Mouse (Mus musculus) ES-CJ7 (cell line): ENCODE data around the gene Ovol1.

Experiments
- DNase-seq: peaks from one replicate; pipeline ENCODE4 v3.0.0; 2011; ENCODE audit warnings: low read depth, low spot score

Ovol1 gene

GRCm38 (mm10) chr19:5560457-5561041 is at the start of gene Ovol1:
Ovol1 (minus strand) TSS chr19:5560646.
- DNase-seq = no peak

DNA sequence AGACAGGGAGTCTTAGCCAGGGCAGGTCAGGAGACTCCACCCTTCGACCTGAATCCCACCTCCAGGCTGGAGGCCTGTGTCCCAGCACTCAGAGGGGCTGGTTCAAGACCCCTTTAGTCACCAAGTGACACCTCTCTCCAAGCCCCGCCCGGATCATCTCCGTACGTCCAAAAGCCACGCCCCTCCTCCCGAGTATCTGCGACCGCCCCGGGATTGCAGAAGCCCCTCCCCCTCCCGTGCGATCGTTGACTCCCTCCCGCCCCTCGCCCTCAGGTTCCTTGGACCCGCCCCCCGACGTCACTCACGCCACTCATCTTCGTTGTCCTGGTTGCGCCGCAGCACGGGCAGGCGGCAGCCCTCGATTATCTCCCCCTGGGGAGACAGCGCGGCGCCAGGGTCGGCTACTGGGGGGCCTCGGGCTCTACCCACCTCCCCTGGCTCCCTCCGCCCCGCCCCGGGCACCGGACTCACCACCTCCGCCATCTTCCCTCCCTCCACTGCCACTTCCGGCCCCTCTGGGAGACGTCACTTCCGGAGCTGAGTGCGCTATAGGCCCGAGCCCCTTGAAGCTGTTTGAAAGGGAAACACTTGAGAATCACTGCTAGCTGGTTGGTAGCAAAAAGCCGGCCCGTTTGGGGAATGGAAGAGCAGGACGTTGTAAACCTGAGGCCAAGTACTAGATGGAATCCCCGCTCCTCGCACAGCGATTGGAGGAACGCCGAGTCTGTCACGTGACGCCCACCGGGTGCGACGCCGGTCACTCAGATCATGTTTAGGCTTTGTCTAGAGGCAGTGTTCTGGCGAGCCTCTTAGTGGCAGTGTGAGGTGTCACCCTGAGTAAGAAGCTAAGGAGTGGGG is 49.3 kb upstream of the Ovol1 start, which contains the start of gene Kat5:
Gene Kat5 (minus strand): TSS at position 691 of the 858 bp plus-strand sequence.
- peak; percentile 94 for DNase-seq

DNA sequence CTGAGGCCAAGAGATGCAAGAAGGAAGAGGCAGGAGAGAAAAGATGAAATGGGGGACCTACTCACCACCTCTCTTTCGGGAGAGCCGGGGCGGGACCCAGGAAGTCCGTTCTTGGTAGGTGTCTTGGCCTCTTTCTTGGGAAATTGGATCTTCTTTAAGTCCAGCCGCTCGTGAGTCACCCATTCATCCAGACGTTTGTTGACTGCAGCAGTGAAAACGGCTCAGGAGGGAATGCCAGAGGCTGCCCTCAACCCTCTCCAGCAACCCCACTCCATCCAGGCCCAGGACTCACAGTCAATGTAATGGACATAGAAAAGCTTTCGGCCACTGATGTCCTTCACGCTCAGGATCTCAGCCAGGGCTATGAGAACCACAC is 48.7 kb upstream of the Ovol1 start:
- DNase-seq = no peak

DNA sequence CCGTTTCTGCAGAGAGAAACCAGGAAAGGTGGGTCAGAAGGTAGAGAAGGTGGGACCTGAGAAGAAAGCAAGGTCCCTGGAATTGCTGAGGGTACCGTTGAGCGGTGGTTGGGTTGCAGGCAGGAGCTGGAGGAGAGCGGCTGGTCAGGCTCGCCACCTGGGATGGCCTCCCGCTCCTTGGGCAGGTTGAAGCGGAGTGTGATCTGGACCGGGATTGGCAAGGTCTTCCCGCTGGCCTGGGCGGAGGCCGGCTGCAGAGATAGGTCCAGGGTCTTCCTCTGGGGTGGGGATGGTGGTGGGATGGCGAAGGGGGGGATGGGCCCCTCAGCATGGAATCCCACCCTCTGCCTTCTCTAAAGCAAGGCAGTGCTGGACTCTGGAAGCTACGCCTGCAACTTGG is 48.3 kb upstream of the Ovol1 start:
- no peak for DNase-seq

GRCm38 (mm10) chr19:5607705-5608410 is 47.4 kb upstream of the Ovol1 start:
- no peak for DNase-seq

DNA sequence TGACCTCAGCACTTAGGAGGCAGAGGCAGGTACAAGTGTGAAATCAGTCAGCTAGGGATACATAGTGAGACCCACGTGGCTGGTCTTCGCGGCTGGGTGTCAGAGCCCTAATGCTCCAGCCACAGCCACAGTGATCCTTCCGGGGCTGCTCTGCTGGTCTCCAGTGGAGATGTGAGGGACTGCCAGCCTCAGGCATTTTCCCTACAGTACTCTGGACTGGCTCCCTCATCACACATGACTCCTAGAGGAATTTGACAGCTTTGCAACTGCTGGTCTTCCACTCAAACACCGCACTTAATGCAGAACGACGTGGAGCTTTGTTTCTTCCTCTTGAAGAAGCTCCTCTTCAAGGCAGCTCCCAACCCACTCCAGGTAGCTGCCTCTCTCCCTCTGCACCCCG is 45.8 kb upstream of the Ovol1 start:
- peak; percentile 43 for DNase-seq

DNA sequence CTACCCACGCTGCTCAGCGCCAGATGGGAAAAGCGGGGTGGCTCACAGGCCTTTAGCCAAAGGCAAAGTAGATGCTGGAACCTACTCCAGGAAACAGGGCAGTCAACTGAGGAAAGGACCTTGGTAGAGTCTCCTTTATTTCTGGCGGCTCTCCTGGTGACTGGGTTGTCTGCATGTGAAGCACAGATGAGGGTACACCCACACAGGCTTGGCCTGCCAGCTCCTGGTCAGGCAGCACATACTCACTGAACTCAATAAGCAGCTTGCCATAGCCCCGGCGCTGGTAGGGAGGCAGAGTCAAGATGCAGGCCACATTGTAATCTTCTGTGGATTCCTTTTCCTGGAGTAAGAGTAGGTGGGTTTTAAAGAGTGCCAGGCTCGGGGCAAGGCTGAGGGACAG is 44.7 kb upstream of the Ovol1 start:
- DNase-seq = no peak

GRCm38 (mm10) chr19:5603664-5604063 is 43.2 kb upstream of the Ovol1 start:
- no peak for DNase-seq

DNA sequence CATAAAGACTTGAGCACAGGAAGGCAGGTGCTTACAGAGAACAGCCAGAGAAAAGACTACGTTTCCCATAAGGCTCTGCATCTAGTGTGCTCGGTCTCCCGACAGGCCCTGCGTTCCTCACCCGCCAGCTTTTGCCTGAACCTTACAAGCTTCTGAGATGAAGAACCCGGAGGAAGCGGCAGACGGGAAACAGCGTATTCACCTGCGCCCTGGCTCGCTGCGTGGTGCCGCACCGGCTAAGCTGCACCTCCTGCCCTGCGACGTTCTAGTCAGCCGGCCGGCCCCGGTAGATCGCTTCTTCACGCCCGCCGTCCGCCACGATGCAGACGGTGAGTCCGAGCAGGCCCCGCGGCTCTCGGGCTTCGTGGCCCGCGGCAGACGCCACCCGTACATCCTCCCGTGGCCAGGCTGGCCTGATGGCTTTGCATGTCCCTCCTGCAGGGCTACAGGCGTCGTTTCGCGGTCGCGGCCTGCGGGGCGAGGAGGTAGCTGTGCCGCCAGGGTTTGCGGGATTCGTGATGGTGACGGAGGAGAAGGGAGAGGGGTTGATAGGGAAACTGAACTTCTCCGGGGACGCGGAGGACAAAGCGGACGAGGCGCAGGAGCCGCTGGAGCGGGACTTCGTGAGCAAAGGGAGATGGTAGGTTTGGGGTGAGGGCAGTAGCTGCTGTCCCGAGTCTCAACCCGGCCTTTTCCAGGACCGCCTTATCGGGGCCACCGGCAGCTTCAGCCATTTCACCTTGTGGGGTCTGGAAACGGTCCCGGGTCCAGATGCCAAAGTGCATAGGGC is 41.5 kb upstream of the Ovol1 start, which contains the start of gene Rnaseh2c:
Gene Rnaseh2c (plus strand): TSS at position 122 of the 790 bp plus-strand sequence.
- peak; percentile 88 for DNase-seq

DNA sequence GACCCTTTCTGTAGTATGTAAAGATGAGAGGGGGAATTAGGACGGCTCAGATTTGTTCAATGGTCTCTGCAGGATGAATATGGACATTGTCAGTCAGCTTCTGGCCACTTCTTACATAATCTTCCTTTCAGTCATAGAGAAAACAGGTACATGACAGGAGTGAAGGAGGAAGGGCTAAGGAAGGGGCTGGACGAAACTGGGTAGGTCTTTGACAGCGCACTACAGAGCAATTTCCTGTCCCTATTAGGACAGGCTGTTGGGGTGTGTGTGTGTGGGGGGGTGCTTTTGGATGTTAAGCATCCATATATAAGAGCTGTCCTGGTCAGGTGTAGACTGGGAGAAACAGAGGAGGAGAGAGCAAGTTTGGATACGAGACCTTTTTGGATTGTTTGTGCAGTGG is 38.8 kb upstream of the Ovol1 start:
- no peak for DNase-seq

GRCm38 (mm10) chr19:5591888-5592287 is 31.4 kb upstream of the Ovol1 start:
- DNase-seq = no peak

DNA sequence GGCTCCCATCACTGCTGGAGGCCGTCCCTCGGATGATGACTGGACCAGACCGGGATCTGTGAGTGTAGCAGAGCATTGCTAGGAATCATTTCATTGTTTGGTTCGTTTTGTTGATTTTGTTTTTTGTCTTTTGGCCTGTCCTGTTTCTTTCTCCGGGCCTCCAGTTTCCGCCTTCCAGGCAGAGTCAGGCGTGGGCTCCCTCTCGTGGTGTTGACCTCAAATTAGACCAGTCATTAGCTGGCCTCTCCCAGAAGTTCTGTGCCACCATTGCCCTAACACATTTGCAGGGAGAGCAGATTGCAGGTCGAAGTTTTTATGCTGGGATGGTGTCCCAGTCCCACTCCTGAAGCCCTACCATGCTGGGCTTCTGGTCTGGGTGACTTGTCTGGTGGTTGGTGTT is 28.7 kb upstream of the Ovol1 start:
- DNase-seq = peak; percentile 40

DNA sequence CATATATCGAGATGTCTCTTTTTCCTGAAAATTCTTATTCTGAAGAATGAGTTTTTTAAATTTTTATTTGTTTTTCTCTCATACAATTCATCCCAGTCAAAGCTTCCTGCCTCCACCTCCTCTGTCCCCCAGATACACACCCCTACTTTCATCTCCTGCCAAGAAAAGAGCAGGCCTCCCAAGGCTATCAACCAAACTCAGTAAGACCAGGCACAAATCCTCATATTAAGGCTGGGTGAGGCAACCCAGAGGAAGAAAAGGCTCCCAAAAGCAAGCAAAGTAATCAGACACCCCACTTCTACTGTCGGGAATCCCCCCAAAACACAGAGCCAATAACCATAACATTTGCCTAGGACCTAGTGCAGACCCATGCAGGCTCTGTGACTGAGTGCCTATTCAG is 21.5 kb upstream of the Ovol1 start:
- DNase-seq = no peak

DNA sequence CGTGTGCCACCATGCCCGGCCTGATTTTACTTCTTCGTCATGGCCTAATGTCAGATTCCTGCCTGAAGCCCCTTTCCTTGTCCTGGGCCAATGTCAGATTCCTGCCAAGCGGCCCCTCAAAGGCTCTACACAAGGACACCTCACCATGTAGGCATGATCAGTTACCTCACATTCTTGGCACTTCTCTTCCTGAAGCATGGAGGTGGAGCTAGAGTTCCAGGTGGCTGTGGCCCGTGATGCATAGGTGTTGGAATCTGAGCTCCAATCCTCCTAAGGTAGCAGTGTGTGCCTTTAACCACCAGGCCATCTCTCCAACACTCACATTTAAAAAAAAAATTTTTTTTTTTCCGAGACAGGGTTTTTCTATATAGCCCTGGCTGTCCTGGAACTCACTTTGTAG is 20.3 kb upstream of the Ovol1 start:
- peak; percentile 51 for DNase-seq

DNA sequence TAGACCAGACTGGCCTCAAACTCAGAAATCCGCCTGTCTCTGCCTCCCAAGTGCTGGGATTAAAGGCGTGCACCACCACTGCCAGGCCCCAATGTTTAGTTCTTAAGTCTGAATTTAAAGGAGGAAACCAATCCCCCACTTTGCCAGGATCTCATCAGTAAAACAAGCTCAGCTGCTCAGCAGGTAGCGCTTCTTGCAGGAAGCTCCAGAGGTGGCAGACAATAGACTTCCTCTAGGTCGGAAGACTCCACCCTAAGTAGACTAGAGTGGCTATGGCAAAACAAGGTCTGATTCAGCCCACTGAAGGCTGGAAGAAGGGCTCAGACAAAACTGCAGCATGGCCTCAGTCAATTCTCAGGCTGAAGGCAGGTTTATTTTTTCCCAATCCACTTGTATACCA is 19.5 kb upstream of the Ovol1 start:
- peak; percentile 95 for DNase-seq

DNA sequence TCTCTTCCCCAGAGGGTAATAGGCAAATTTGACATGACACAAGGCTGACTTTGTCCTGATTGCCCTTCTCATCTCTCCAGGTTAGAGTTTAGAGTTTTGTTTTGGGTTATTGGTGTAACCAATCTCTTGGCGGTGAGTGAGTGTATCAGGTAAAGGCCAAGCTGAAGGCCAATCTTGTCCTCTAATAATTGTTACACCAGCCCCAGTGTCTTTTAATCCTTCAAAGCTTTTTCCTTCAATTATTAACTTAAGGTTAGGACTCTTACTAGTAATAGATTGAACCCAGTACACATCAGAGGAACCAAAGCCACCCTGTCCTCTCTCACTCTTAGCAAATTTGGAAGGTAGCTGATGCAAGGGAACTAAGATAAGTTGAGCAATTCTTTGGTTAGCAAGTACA is 14.9 kb upstream of the Ovol1 start:
- no peak for DNase-seq

GRCm38 (mm10) chr19:5572331-5573125 is 12.1 kb upstream of the Ovol1 start:
- no peak for DNase-seq

DNA sequence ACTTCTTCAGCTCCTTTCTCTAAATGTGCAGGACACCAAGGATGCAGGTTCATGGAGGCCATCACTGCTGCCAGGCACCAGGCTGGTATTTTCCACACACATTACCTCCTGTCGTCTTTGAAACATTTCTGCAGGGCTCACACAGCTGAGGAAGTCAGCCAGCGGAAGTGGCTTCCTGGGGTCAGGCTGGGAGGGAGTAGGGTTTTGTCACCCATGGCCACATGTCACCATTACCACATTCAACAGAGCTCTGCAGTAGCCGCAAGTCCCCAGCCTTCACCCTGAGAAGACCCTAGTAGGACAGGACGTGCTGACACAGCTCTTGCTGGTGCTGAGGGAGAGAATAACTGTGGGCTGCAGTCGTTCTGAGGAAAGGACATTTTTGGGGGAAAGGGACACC is 11.4 kb upstream of the Ovol1 start:
- no peak for DNase-seq

GRCm38 (mm10) chr19:5570353-5571246 is 10.2 kb upstream of the Ovol1 start:
- DNase-seq = no peak

GRCm38 (mm10) chr19:5569521-5569920 is 9.1 kb upstream of the Ovol1 start:
- DNase-seq = no peak
